Mouse (Mus musculus) heart, postnatal 0 days (tissue): Measurements from ENCODE around the gene Pak7.

Experiments used
- CTCF ChIP-seq: IDR thresholded peaks from 2 replicates; pipeline ENCODE4 v1.5.1; 2016; ENCODE audit warnings: antibody characterized with exemption, control low read depth, low read depth
- EP300 ChIP-seq: IDR thresholded peaks from 2 replicates; pipeline ENCODE4 v1.6.1; 2016; ENCODE audit warnings: antibody characterized with exemption, low read depth

- TF ChIP-seq CTCF (no peak), EP300 (no peak)
These were observed 38.0 kb downstream of the Pak7 start for GRCm38 (mm10) chr2:136349671-136350275.
